Mouse (Mus musculus): ENCODE data around the gene Ush2a. TPM values are rescaled to one million over a fixed set of nuclear protein-coding genes. Genes with fewer than 3 reads are reported as not detected.
A peak's percentile ranks its signal among the peaks of the same experiment; 100 is the strongest.

The Ush2a gene
- total and polyA plus RNA-seq, 3 experiments = under 0.01 to 0.04 TPM; not detected in 1

DNA sequence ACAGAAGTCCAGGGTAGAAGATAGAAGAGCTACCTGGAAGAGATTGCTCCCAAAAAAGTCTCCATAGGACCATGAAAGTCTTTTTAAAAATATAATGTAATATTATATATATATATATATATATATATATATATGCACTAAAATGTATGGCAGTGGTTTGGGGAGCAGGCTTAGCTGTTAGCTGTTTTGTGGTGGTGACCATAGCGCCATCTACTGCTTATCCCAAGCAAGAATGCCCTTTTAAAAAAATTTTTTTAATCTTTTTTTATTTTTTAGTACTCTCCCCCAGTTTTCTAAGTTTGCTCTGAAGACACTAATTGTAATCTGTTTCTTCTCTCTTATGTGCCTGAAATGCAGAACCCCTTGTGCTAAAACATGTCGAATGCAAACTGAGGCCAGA lies 543.2 kb downstream of the Ush2a start:
- peak; percentile 67 for DNase-seq (ENCODE audit: low read depth, low spot score)
- no peaks in the 10 kb centered on the region for H3K9me3 ChIP-seq (replicated peaks; ENCODE audit: insufficient read depth, low read length)
- H3K4me1 ChIP-seq (ENCODE audit: control insufficient read depth in 1 of 2, insufficient read depth in 2 of 2, low read length in 2 of 2) = no peaks in the 10 kb centered on the region
- no peak overlapping the region for H3K27ac ChIP-seq (ENCODE audit: control insufficient read depth, low read depth, low read length)
- H3K79me2 ChIP-seq (ENCODE audit: control insufficient read depth, insufficient read depth, low read length, poor library complexity) = no peaks in the 10 kb centered on the region
- TF ChIP-seq UBTF (IDR thresholded peaks at IDR 0.05; ENCODE audit: borderline replicate concordance, insufficient read depth, low read depth, low read length) (no peak), CHD2 (IDR thresholded peaks at IDR 0.05; ENCODE audit: low read length) (no peak), ZC3H11A (IDR thresholded peaks at IDR 0.05; ENCODE audit: low read depth, low read length) (peak; percentile 70), KAT2A (conservative IDR thresholded peaks at IDR 0.05; ENCODE audit: low read depth, low read length) (no peak), ZNF384 (IDR thresholded peaks at IDR 0.05; ENCODE audit: low read depth, low read length) (peak; percentile 90), ETS1 (IDR thresholded peaks at IDR 0.05; ENCODE audit: low read depth, low read length) (no peak), BHLHE40 (IDR thresholded peaks at IDR 0.05; ENCODE audit: borderline replicate concordance, low read depth, low read length) (no peak), GATA1 (IDR thresholded peaks at IDR 0.05; ENCODE audit: low read depth, low read length) (no peak), SMC3 (IDR thresholded peaks at IDR 0.05; ENCODE audit: low read depth, low read length) (peak; percentile 72), TCF12 (IDR thresholded peaks at IDR 0.05; ENCODE audit: low read depth, low read length) (no peak), RAD21 (IDR thresholded peaks at IDR 0.05; ENCODE audit: low read depth, low read length) (peak; percentile 73), USF1 (IDR thresholded peaks at IDR 0.05; ENCODE audit: low read depth, low read length) (no peak), MAX (IDR thresholded peaks at IDR 0.05; ENCODE audit: low read length) (no peak), CTCF (IDR thresholded peaks at IDR 0.05 in 2 of 3, conservative IDR thresholded peaks at IDR 0.05 in 1 of 3; ENCODE audit: control insufficient read depth in 1 of 3, insufficient read depth in 1 of 3, low read depth in 2 of 3, low read length in 3 of 3, poor library complexity in 1 of 3, severe bottlenecking in 1 of 3) (peak; percentile 30 to 56 (median 45); a peak in 4 of 6 replicates)
- H3K27me3 ChIP-seq (ENCODE audit: control insufficient read depth in 1 of 2, insufficient read depth in 2 of 2, low read length in 2 of 2) = no peaks in the 10 kb centered on the region
- no peaks in the 10 kb centered on the region for H3K36me3 ChIP-seq (ENCODE audit: control insufficient read depth in 1 of 2, insufficient read depth in 2 of 2, low read length in 2 of 2)
- no peak overlapping the region for H3K9ac ChIP-seq (ENCODE audit: control insufficient read depth, low read depth, low read length, poor library complexity, severe bottlenecking)
- no peak overlapping the region for H3K4me3 ChIP-seq (ENCODE audit: control insufficient read depth in 1 of 2, insufficient read depth in 1 of 2, low read depth in 2 of 2, low read length in 2 of 2)

DNA sequence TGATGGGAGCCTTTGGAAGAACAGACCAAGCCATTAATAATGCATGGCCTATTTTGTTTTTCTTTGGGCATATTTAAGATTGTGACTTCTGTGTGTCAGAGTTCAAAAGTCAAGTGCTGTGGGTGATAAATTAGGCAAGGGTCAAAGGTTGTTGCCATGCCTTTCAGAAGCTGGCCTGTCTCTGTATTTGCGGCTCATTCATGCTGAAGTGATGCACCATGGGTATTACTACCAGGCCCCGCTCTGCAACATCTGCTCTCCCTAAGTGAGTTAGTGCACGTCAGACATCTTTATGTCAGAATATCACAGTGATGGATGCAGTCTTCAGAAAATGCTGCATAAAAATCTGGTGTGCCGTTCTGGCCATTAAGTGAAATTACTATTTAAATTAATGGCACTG lies 544.0 kb downstream of the Ush2a start:
- H3K27ac ChIP-seq (ENCODE audit: control insufficient read depth, low read depth, low read length) = no peak overlapping the region
- H3K79me2 ChIP-seq (ENCODE audit: control insufficient read depth, insufficient read depth, low read length, poor library complexity) = no peaks in the 10 kb centered on the region
- no peak overlapping the region for H3K4me3 ChIP-seq (ENCODE audit: control insufficient read depth in 1 of 2, insufficient read depth in 1 of 2, low read depth in 2 of 2, low read length in 2 of 2)
- H3K4me1 ChIP-seq (ENCODE audit: control insufficient read depth in 1 of 2, insufficient read depth in 2 of 2, low read length in 2 of 2) = no peaks in the 10 kb centered on the region
- TF ChIP-seq MYB (IDR thresholded peaks at IDR 0.05; ENCODE audit: low read depth, low read length) (no peak), USF1 (IDR thresholded peaks at IDR 0.05; ENCODE audit: low read depth, low read length) (no peak), ZC3H11A (IDR thresholded peaks at IDR 0.05; ENCODE audit: low read depth, low read length) (no peak), MAZ (IDR thresholded peaks at IDR 0.05; ENCODE audit: low read depth, low read length) (no peak), NELFE (IDR thresholded peaks at IDR 0.05; ENCODE audit: low read depth, low read length) (no peak), MAX (IDR thresholded peaks at IDR 0.05; ENCODE audit: low read length) (no peak), MXI1 (IDR thresholded peaks at IDR 0.05; ENCODE audit: low read depth, low read length) (no peak), ETS1 (IDR thresholded peaks at IDR 0.05; ENCODE audit: low read depth, low read length) (no peak)
- no peaks in the 10 kb centered on the region for H3K27me3 ChIP-seq (ENCODE audit: control insufficient read depth in 1 of 2, insufficient read depth in 2 of 2, low read length in 2 of 2)
- H3K36me3 ChIP-seq (ENCODE audit: control insufficient read depth in 1 of 2, insufficient read depth in 2 of 2, low read length in 2 of 2) = no peaks in the 10 kb centered on the region
- H3K9me3 ChIP-seq (replicated peaks; ENCODE audit: insufficient read depth, low read length) = no peaks in the 10 kb centered on the region
- H3K9ac ChIP-seq (ENCODE audit: control insufficient read depth, low read depth, low read length, poor library complexity, severe bottlenecking) = no peak overlapping the region
- no peak for DNase-seq (ENCODE audit: low read depth, low spot score)

Data from MEL (cell line).